Mouse (Mus musculus) gastrocnemius, adult 2 months (tissue): Measurements from ENCODE around the gene Dmxl2. TPM values are rescaled to one million over a fixed set of nuclear protein-coding genes. Genes with fewer than 3 reads are reported as not detected.

Source experiments
- DNase-seq: peaks from one replicate; pipeline ENCODE4 v3.0.0; 2022
- H3K27ac ChIP-seq: fragments of 200-600 bp; 2 replicates; pipeline ENCODE4 v1.8.1; 2022; ENCODE audit warnings: mild to moderate bottlenecking
- H3K4me3 ChIP-seq: fragments of 200-600 bp; 2 replicates; pipeline ENCODE4 v1.8.1; 2022; ENCODE audit warnings: mild to moderate bottlenecking, moderate library complexity
- CTCF ChIP-seq: fragments of 200-600 bp; IDR thresholded peaks from 2 replicates; pipeline ENCODE4 v1.8.1; 2022; ENCODE audit warnings: antibody characterized with exemption, mild to moderate bottlenecking, moderate library complexity
- intact Hi-C: fragments of 180-260 bp; cut with DNase I; formaldehyde crosslinking; loops from one replicate; pipeline ENCODE4 v1.15.1; 2025
- long read RNA-seq, 2 experiments: library from polyadenylated mRNA; stranded (forward); transcript quantifications; one replicate each; pipeline ENCODE4 v2.0.0; 2021
- total RNA-seq, 2 experiments: library from RNA; stranded (reverse); gene quantifications; 2 replicates each; pipeline ENCODE4 v1.2.3; 2021

The Dmxl2 gene
- total RNA-seq: 1 to 10 TPM; 3.0 to 3.1 TPM
- long read RNA-seq, experiment 1, partial matches to known transcripts: 2 of 3 reads
- long read RNA-seq, experiment 1, other reads (novel, unspliced or antisense): 1 of 3 reads
- long read RNA-seq, experiment 2, partial matches to known transcripts: 1 of 1 reads
- long read RNA-seq, experiment 2, other reads (novel, unspliced or antisense): 0 of 1 reads

DNA sequence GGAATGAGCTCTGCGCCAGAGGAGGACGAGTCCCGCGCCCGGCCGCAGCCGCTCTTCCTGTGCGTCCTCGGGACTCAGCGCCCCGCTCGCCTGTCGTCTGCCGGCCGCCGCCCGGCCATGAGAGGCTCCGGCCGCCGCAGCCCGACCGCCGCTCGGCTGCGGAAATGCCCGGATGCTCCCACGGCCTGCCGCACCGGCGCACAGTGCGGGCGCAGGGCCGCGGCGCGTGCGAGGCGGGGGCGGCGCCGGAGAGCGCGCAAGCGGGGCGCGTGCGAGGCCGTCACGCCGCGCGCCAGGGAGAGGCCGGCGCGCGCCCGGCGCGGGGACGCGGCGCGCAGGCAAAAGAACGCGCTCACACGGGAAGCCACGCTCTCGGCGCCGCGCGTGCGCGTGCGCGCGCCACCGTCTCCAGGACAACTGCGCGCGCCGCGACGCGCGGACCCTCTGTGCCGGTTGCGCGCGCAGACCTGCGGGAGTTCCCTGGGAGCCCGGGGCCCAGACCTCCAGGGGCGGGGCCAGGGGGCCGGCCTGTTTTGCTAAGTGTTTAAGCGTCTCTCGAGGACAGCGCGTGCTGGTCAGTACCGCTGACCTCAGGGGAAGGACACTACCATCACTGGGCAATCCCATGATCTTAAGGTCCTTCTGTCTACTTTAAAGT is at the start of gene Dmxl2:
Gene Dmxl2 (minus strand): TSS at position 174 of the 658 bp plus-strand sequence.
- intact Hi-C loops: loop anchor here (5.0 kb wide), 1 partner anchor 46 kb away; no protein-coding TSS in a partner anchor
- TF ChIP-seq CTCF: no peak
- H3K4me3 ChIP-seq: peak within 1 kb of the TSS; percentile 84
- H3K27ac ChIP-seq: peak within 1 kb of the TSS; percentile 88
- peak; percentile 94 for DNase-seq

DNA sequence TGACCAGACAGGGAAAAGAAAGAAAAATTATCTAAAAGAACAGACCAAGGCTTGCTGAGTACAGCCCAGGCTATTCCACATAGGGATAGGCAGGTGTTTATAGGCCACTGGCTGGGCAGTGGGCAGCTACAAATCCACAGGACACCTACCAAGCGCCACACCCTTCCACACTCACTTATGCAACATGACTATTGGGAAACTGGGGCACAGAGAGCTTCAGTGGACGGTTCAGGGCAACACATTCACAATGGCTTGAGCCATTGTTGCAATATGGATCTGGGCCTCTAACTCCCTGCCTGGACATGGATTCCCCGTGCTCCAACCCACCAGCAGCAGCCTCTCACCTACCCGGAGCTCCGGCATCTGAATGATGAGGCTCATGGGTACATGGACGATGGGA is 48.0 kb upstream of the Dmxl2 start:
- DNase-seq: no peak
- Histone ChIP-seq H3K27ac (no peak overlapping the region), H3K4me3 (no peak overlapping the region)
- intact Hi-C loops: loop anchor here (5.0 kb wide), 3 partner anchors 47 to 557 kb away; partner anchors contain the start of gene Dmxl2
- no peak for TF ChIP-seq CTCF

DNA sequence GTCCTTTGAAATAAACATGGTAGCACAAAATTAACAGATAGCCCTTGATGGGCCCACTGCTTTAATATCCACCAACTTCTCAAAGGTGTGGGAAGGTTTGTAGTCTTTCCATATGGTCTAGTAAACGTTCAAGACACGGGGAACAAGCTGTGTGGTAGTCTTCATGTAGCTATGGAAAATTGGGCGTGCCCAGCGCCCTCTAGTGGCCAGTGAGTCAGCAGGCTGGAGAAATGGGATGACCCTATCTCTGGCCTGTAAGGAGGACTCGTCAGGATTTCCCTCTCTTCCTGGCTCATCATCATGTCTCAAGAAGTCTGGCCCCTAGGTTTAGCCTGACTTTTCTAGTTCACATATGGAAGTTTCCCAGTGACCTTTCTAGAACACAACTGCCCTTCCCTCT is 46.1 kb upstream of the Dmxl2 start:
- peak; percentile 67 for DNase-seq
- peak; percentile 86 for TF ChIP-seq CTCF
- intact Hi-C loops: loop anchor here (5.0 kb wide), 3 partner anchors 45 to 555 kb away; partner anchors contain the start of gene Dmxl2
- no peak overlapping the region for H3K4me3 ChIP-seq
- H3K27ac ChIP-seq: no peak overlapping the region

DNA sequence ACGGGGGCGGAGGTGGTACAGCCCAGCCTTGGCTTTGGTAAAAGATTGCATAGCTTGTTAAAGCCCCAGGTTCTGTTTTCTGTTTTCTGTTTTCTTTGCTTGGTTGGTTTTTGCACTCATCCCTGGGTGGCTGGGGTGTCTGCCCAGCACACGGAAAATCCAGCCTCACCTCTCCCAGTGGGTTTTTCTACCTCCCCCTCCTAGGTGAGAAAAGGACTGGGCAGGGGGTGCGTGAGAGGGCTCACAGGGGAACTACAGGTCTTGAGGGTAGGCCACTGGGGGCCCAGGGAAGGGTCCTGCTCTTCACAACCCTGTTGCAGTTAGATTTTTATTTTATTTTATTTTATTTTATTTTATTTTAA is 43.5 kb upstream of the Dmxl2 start:
- DNase-seq: no peak
- Histone ChIP-seq H3K4me3 (no peak overlapping the region), H3K27ac (no peak overlapping the region)
- no peak for TF ChIP-seq CTCF
- intact Hi-C loops: loop anchor here (5.0 kb wide), 3 partner anchors 43 to 553 kb away; partner anchors contain the start of gene Dmxl2

- H3K27ac ChIP-seq: no peak overlapping the region
- no peak for DNase-seq
- intact Hi-C loops: no loop called here
- no peak for TF ChIP-seq CTCF
- H3K4me3 ChIP-seq: no peak overlapping the region
Observed at GRCm38 (mm10) chr9:54544212-54544953, 43.0 kb upstream of the Dmxl2 start.

- no peak for DNase-seq
- no peak for TF ChIP-seq CTCF
- Histone ChIP-seq H3K4me3 (no peak overlapping the region), H3K27ac (no peak overlapping the region)
- intact Hi-C loops: no loop called here
Observed at GRCm38 (mm10) chr9:54540801-54541200, 39.4 kb upstream of the Dmxl2 start.

- DNase-seq: no peak
- no peak within 1 kb of the TSS for H3K27ac ChIP-seq
- H3K4me3 ChIP-seq: no peak within 1 kb of the TSS
- intact Hi-C loops: no loop called here
- no peak for TF ChIP-seq CTCF
Observed at GRCm38 (mm10) chr9:54538684-54539083, 37.3 kb upstream of the Dmxl2 start, which contains the start of gene Sh2d7. Gene Sh2d7 (plus strand): TSS chr9:54538984.

GRCm38 (mm10) chr9:54538244-54538643 is 36.8 kb upstream of the Dmxl2 start:
- no peak for DNase-seq
- intact Hi-C loops: no loop called here
- no peak for TF ChIP-seq CTCF
- Histone ChIP-seq H3K27ac (no peak overlapping the region), H3K4me3 (no peak overlapping the region)

GRCm38 (mm10) chr9:54537480-54537879 is 36.1 kb upstream of the Dmxl2 start:
- no peak for DNase-seq
- no peak for TF ChIP-seq CTCF
- no peak overlapping the region for H3K27ac ChIP-seq
- no peak overlapping the region for H3K4me3 ChIP-seq
- intact Hi-C loops: no loop called here

DNA sequence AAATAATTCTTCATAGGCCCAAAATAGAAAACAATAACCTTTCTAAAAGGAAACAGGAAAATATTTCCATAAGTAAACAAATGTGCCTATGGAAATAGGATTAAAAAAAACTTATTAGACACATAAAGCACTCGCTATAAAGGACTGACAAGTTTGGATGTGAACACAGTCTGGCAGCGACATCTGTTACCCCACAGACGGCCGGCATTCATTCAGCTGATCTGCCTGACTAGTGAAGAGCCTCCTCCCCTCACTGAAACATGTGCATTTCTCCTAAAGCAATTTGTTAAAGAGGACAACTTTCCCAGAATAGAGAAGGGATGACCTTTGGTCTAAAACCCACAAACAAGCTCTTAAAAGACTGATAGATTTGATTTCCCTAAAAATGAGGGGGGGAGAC is 35.6 kb upstream of the Dmxl2 start:
- no peak for TF ChIP-seq CTCF

GRCm38 (mm10) chr9:54536236-54536635 is 34.8 kb upstream of the Dmxl2 start:
- no peak for DNase-seq
- TF ChIP-seq CTCF: no peak
- intact Hi-C loops: no loop called here
- Histone ChIP-seq H3K27ac (no peak overlapping the region), H3K4me3 (no peak overlapping the region)

More for the DNA sequence above, 35.6 kb upstream of the Dmxl2 start:
- DNase-seq: no peak
- intact Hi-C loops: no loop called here
- Histone ChIP-seq H3K4me3 (no peak overlapping the region), H3K27ac (no peak overlapping the region)

DNA sequence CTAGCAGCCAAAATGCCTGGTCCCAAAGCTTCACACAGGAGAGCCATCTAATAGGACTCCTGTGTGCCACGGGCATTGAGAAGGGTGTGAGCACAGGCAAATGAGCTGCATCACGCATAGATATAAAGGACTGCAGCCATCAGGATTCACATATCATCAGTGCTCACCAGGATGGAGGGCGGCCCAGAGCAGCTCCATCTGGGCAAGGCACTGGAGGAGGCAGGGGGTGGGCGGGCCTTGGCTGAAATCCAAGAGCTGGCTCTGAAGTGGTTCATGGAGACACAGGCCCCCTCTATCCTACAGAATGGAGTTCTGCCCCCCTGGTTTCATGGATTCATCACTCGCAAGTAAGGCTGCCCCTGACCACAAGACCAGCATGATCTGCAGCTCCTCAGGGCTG is 32.5 kb upstream of the Dmxl2 start:
- DNase-seq: no peak
- intact Hi-C loops: no loop called here
- H3K27ac ChIP-seq: no peak overlapping the region
- no peak for TF ChIP-seq CTCF
- H3K4me3 ChIP-seq: no peak overlapping the region

DNA sequence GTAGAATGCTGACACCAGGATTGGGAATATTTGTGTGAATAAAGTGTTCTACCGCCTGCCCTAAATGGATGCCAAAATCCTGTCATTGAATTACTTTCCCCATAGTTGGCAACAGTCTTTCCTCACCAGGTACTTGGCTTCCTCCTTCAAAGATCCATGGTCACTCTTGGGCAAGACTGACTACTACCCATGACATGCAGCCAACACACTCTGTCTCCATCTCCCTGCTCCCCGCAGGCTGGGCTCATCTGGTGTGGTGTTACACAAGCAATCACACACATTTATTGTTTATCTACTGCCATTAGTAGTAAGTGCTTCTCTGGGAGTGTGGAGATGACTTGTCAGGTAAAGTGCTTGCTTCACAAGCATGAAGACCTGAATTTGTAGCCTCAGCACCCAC is 31.5 kb upstream of the Dmxl2 start:
- intact Hi-C loops: no loop called here
- no peak overlapping the region for H3K27ac ChIP-seq
- DNase-seq: no peak
- no peak overlapping the region for H3K4me3 ChIP-seq
- no peak for TF ChIP-seq CTCF
